Mouse (Mus musculus): ENCODE results near the gene Spint1. TPM values are rescaled to one million over a fixed set of nuclear protein-coding genes. Genes with fewer than 3 reads are reported as not detected.

Gene Spint1
- total RNA-seq, 1 experiment: 80.3 TPM

DNA sequence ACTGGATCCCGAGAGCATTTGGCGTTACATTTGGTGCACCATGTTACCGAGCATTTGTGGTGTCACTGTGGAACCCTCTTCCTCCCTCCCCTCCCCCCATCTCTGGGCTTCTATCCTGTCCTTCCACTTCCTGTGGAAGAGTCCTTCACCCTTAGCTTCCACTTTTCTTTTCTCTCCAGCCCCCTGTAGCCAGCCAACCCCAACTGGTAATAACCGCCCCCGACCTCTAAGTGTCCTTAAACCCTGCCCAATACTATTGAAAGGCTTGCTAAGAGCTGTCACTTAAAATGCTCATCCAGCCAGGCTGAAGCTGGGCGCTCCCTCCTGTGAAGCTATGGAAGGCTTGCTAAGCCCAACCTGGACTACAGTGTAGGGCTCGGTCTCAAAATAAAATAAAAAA lies 39.8 kb downstream of the Spint1 start:
- H3K9ac ChIP-seq (ENCODE audit: insufficient read depth, low read depth, low read length, poor library complexity, severe bottlenecking): no peak overlapping the region
- no peak overlapping the region for H3K27ac ChIP-seq (ENCODE audit: insufficient read depth, low read depth, low read length, poor library complexity, severe bottlenecking)
- H3K4me1 ChIP-seq (ENCODE audit: control insufficient read depth in 2 of 2, insufficient read depth in 2 of 2, low read length in 2 of 2, poor library complexity in 1 of 2): peaks cover 0 to 7% of the 10 kb centered on the region in 2 experiments; a peak in 1 of 4 replicates
- H3K36me3 ChIP-seq (ENCODE audit: control insufficient read depth, insufficient read depth, low read length, poor library complexity, severe bottlenecking): no peaks in the 10 kb centered on the region
- TF ChIP-seq CHD2 (IDR thresholded peaks at IDR 0.05; ENCODE audit: low read depth, low read length) (no peak), ZNF384 (IDR thresholded peaks at IDR 0.05; ENCODE audit: low read depth, low read length) (no peak), HCFC1 (IDR thresholded peaks at IDR 0.05; ENCODE audit: borderline replicate concordance, insufficient read depth, low read length) (no peak), MAFK (IDR thresholded peaks at IDR 0.05; ENCODE audit: insufficient read depth, low read depth, low read length) (no peak), ZC3H11A (IDR thresholded peaks at IDR 0.05; ENCODE audit: borderline replicate concordance, low read depth, low read length) (no peak)
- no peak overlapping the region for H3K4me3 ChIP-seq (ENCODE audit: insufficient read depth in 1 of 2, low read depth in 1 of 2, low read length in 2 of 2, poor library complexity in 1 of 2, severe bottlenecking in 1 of 2)
- DNase-seq (ENCODE audit: low read depth, low spot score): no peak
- in situ Hi-C loops (cut with MboI; ENCODE audit: low sequenced_read_pairs in 2 of 2, unreplicated experiment in 2 of 2): no loop called here
- no peaks in the 10 kb centered on the region for H3K9me3 ChIP-seq (ENCODE audit: control insufficient read depth, insufficient read depth, low read depth, low read length)

DNA sequence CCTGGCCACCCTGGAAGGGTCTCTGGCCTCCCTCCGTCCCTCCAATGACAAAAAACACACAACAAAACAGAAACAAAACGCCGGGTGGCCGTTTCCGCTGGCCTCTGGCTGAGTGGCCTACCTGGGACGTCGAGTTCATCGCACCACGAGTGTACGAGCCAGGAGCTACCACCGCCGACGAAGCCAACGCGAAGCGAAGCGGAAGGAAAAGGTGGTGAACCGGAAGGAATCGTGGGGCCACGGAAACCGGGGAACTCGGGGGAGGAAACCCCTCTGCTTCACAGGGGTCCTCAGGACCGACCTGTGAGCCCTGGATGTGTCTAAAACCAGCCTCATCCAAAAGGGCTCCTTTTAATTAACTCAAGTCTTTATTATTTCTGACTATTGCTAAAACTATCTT lies 40.6 kb downstream of the Spint1 start:
- no peak overlapping the region for H3K9ac ChIP-seq (ENCODE audit: insufficient read depth, low read depth, low read length, poor library complexity, severe bottlenecking)
- H3K4me1 ChIP-seq (ENCODE audit: control insufficient read depth in 2 of 2, insufficient read depth in 2 of 2, low read length in 2 of 2, poor library complexity in 1 of 2): peaks cover 0 to 7% of the 10 kb centered on the region in 2 experiments; a peak in 1 of 4 replicates
- no peak for DNase-seq (ENCODE audit: low read depth, low spot score)
- in situ Hi-C loops (cut with MboI; ENCODE audit: low sequenced_read_pairs in 2 of 2, unreplicated experiment in 2 of 2): no loop called here
- no peaks in the 10 kb centered on the region for H3K9me3 ChIP-seq (ENCODE audit: control insufficient read depth, insufficient read depth, low read depth, low read length)
- H3K36me3 ChIP-seq (ENCODE audit: control insufficient read depth, insufficient read depth, low read length, poor library complexity, severe bottlenecking): no peaks in the 10 kb centered on the region
- TF ChIP-seq MAFK (IDR thresholded peaks at IDR 0.05; ENCODE audit: insufficient read depth, low read depth, low read length) (no peak), HCFC1 (IDR thresholded peaks at IDR 0.05; ENCODE audit: borderline replicate concordance, insufficient read depth, low read length) (no peak), ZC3H11A (IDR thresholded peaks at IDR 0.05; ENCODE audit: borderline replicate concordance, low read depth, low read length) (no peak)
- H3K27ac ChIP-seq (ENCODE audit: insufficient read depth, low read depth, low read length, poor library complexity, severe bottlenecking): no peak overlapping the region
- H3K4me3 ChIP-seq (ENCODE audit: insufficient read depth in 1 of 2, low read depth in 1 of 2, low read length in 2 of 2, poor library complexity in 1 of 2, severe bottlenecking in 1 of 2): peak overlapping the region in 1 of 2 experiments; percentile 11; a peak in 1 of 4 replicates

DNA sequence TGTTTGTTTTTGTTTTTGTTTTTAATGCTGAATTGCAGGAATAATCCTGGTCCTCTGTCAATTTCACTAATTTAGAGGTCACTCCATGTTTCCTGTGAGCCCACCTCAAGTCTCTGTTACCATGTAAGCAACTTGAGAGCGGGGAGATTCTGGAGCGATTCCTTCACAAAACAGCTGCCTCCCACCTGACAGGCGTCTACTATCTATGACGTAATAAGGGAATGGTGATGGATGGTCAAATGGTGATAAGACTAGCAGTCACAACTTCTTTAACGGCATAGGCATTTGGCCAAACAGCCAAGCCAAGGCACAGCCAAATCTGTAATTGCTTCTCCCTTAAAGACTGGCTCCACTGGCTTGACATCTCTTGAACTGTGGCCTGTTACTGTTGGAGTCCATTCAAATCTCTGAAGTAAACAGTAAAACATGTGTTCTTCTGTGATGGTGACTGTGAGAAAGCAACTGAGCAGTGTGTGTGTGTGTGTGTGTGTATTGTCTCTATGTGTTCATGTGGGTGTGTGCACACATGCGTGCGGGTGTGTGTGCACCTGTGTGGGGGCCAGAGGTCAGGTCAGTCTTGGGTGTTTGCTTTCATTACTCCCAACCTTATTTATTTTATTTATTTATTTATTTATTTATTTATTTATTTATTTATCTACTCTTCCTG lies 44.9 kb downstream of the Spint1 start:
- no peaks in the 10 kb centered on the region for H3K36me3 ChIP-seq (ENCODE audit: control insufficient read depth, insufficient read depth, low read length, poor library complexity, severe bottlenecking)
- no peak overlapping the region for H3K27ac ChIP-seq (ENCODE audit: insufficient read depth, low read depth, low read length, poor library complexity, severe bottlenecking)
- no peak for DNase-seq (ENCODE audit: low read depth, low spot score)
- in situ Hi-C loops (cut with MboI; ENCODE audit: low sequenced_read_pairs in 2 of 2, unreplicated experiment in 2 of 2): no loop called here
- no peak overlapping the region for H3K4me3 ChIP-seq (ENCODE audit: insufficient read depth in 1 of 2, low read depth in 1 of 2, low read length in 2 of 2, poor library complexity in 1 of 2, severe bottlenecking in 1 of 2)
- TF ChIP-seq CHD2 (IDR thresholded peaks at IDR 0.05; ENCODE audit: low read depth, low read length) (no peak), HCFC1 (IDR thresholded peaks at IDR 0.05; ENCODE audit: borderline replicate concordance, insufficient read depth, low read length) (no peak), MAFK (IDR thresholded peaks at IDR 0.05; ENCODE audit: insufficient read depth, low read depth, low read length) (no peak), ZNF384 (IDR thresholded peaks at IDR 0.05; ENCODE audit: low read depth, low read length) (no peak), ZC3H11A (IDR thresholded peaks at IDR 0.05; ENCODE audit: borderline replicate concordance, low read depth, low read length) (no peak)
- no peak overlapping the region for H3K9ac ChIP-seq (ENCODE audit: insufficient read depth, low read depth, low read length, poor library complexity, severe bottlenecking)
- peaks cover 0 to 8% of the 10 kb centered on the region in 2 experiments; a peak in 1 of 4 replicates for H3K4me1 ChIP-seq (ENCODE audit: control insufficient read depth in 2 of 2, insufficient read depth in 2 of 2, low read length in 2 of 2, poor library complexity in 1 of 2)
- H3K9me3 ChIP-seq (ENCODE audit: control insufficient read depth, insufficient read depth, low read depth, low read length): no peaks in the 10 kb centered on the region

DNA sequence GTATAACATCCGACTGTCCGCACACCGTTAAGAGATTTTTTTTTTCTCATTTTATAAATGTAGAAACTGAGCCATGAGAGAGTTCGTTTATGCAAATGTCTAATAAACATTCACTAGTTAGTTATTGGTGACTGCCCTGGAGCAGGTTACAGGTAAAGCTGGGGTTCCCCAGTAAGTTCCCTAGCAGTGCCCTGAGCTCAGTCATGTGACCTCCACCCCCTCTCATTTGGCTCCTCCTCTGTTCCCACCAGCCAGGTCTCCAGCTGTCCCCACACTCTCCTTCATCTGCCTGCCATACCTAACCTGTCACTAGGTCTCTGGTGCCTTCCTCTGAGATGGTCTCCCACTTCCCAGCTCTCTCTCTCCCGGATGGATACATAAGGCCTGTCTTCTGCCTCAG lies 50.2 kb downstream of the Spint1 start:
- no peaks in the 10 kb centered on the region for H3K9me3 ChIP-seq (ENCODE audit: control insufficient read depth, insufficient read depth, low read depth, low read length)
- no peak overlapping the region for H3K27ac ChIP-seq (ENCODE audit: insufficient read depth, low read depth, low read length, poor library complexity, severe bottlenecking)
- in situ Hi-C loops (cut with MboI; ENCODE audit: low sequenced_read_pairs in 2 of 2, unreplicated experiment in 2 of 2): no loop called here
- no peak overlapping the region for H3K4me3 ChIP-seq (ENCODE audit: insufficient read depth in 1 of 2, low read depth in 1 of 2, low read length in 2 of 2, poor library complexity in 1 of 2, severe bottlenecking in 1 of 2)
- H3K4me1 ChIP-seq (ENCODE audit: control insufficient read depth in 2 of 2, insufficient read depth in 2 of 2, low read length in 2 of 2, poor library complexity in 1 of 2): peaks cover 0 to 10% of the 10 kb centered on the region in 2 experiments; a peak in 1 of 4 replicates
- peaks cover 2% of the 10 kb centered on the region; the same call in 1 of the 2 replicates for H3K36me3 ChIP-seq (ENCODE audit: control insufficient read depth, insufficient read depth, low read length, poor library complexity, severe bottlenecking)
- no peak for DNase-seq (ENCODE audit: low read depth, low spot score)
- no peak overlapping the region for H3K9ac ChIP-seq (ENCODE audit: insufficient read depth, low read depth, low read length, poor library complexity, severe bottlenecking)
- no peak for TF ChIP-seq ZC3H11A (IDR thresholded peaks at IDR 0.05; ENCODE audit: borderline replicate concordance, low read depth, low read length)
- no peak for TF ChIP-seq MAFK (IDR thresholded peaks at IDR 0.05; ENCODE audit: insufficient read depth, low read depth, low read length)
- no peak for TF ChIP-seq CHD2 (IDR thresholded peaks at IDR 0.05; ENCODE audit: low read depth, low read length)
- no peak for TF ChIP-seq ZNF384 (IDR thresholded peaks at IDR 0.05; ENCODE audit: low read depth, low read length)
- TF ChIP-seq HCFC1 (IDR thresholded peaks at IDR 0.05; ENCODE audit: borderline replicate concordance, insufficient read depth, low read length): no peak
